Mouse (Mus musculus) brain, embryonic 14.5 days (tissue): ENCODE measurements around the gene Flot2.

ENCODE experiments used
- CTCF ChIP-seq: fragments of 200-500 bp; IDR thresholded peaks from 2 replicates; pipeline ENCODE4 v1.5.1; 2012; ENCODE audit warnings: inconsistent platforms, mild to moderate bottlenecking, moderate library complexity, borderline replicate concordance; ENCODE audit not compliant: insufficient read depth, insufficient read length; ENCODE audit errors: extremely low read depth
- POLR2A ChIP-seq: fragments of 200-500 bp; IDR thresholded peaks from 2 replicates; pipeline ENCODE4 v1.6.1; 2012; ENCODE audit warnings: mild to moderate bottlenecking, inconsistent platforms, borderline replicate concordance; ENCODE audit not compliant: poor library complexity, insufficient read depth, insufficient read length, severe bottlenecking; ENCODE audit errors: extremely low read depth

GRCm38 (mm10) chr11:78032809-78033195, 4.9 kb upstream of the Flot2 start:
- TF ChIP-seq POLR2A (no peak), CTCF (no peak)
